Mouse (Mus musculus): ENCODE measurements around the gene Nr4a3.

DNA sequence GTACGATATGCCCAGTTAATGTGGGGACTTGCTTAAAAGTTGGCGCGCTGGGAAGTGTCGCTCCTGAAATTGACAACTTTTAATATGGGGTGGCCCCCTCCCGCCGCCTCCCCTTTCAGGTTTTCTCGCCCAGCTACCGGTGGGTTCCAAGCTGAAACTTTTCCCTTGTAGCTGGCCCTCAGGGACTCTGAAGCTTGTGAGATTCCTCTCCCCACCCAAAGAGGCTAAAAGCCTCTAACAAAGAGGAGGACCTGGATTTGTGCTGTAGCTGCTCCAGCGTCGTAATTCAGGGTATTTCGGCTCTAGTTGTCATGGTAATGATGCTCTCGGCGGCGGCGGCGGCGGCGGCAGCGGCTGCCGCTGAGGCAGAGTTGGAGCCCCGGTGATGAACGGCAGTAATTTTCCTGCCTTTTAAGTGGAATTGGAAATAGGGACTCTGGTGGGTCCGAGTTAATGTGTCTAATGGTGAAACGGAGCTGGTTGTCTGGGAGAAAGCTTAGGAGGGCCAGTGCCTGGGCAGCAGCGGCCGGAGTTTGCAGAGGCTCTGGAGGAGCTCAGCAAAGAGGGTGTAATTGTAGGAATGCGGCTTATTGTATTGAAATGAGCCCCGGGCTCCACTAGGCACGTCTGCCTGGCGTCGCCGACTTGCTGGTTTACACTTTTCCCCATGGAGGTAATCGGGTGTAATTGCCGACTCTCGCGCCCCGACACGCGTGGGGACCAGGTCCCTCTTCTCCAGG is 938 bp downstream of the Nr4a3 start:
- TF ChIP-seq GATA1 (IDR thresholded peaks at IDR 0.05; ENCODE audit: borderline replicate concordance, low read length) (no peak), FLI1 (IDR thresholded peaks at IDR 0.05; ENCODE audit: low read length) (no peak)

Measured in megakaryocyte, embryonic 14.5 days (primary cell).